ENCODE assay signal across 23 mouse cellular contexts in the genomic region with DNA sequence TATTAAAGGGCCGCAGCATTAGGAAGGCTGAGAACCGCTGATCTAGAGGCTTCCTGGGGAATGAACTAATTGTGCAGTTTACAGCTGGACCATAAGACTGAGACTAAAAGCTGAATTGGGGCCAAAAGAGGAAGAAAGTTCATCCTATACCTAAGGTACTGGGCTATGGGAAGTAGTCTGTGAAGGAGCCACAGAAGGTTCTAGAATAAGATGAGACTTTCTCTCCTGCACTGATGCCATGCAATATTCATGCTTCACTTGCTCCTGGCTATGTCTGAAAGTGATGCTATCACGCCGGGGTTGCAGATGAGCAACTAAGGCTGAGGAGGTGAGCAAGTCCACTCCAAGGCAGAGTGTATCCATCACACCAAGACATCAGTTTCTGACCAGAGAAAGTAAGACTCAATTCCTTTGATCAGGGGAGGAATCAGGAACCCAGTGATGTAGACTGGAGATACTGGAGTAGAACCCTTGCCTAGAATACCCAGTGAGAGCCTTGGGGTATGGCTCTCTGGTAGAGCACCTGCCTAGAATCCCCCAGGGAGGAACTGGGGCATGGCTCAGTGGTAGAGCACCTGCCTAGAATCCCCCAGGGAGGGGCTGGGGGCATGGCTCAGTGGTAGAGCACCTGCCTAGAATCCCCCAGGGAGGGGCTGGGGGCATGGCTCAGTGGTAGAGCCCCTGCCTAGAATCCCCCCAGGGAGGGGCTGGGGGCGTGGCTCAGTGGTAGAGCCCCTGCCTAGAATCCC. TPM values are rescaled to one million over a fixed set of nuclear protein-coding genes. Genes with fewer than 3 reads are reported as not detected.
"Had no signal": no experiment of that assay in that cellular context is flagged by ENCODE, and none has a peak within 500 bp of the region (broad histone marks: within the 10 kb centered on the region; RNA-seq: fewer than 3 reads in every experiment).

No protein-coding gene starts in this region.

- H3K9me3 ChIP-seq: lung, embryonic 15.5 days; midbrain, embryonic 13.5 days; midbrain, embryonic 15.5 days; neural tube, embryonic 12.5 days; stomach, embryonic 15.5 days had no signal

- DNase-seq: lung, adult 2 months; lung, postnatal 14 days; lung, postnatal 36 days; right cerebral cortex, postnatal 14 days; thymus, adult 2 months; thymus, postnatal 25 days; thymus, postnatal 4 days had no signal

- H3K4me3 ChIP-seq: lung, embryonic 15.5 days; midbrain, embryonic 13.5 days; midbrain, embryonic 15.5 days; neural tube, embryonic 12.5 days; stomach, embryonic 15.5 days had no signal

- H3K36me3 ChIP-seq: lung, embryonic 15.5 days; midbrain, embryonic 13.5 days; midbrain, embryonic 15.5 days; neural tube, embryonic 12.5 days; stomach, embryonic 15.5 days had no signal

- ATAC-seq: midbrain, embryonic 13.5 days; midbrain, embryonic 15.5 days had no signal

- H3K4me1 ChIP-seq: midbrain, embryonic 13.5 days; midbrain, embryonic 15.5 days; neural tube, embryonic 12.5 days had no signal

- H3K27me3 ChIP-seq: lung, embryonic 15.5 days; midbrain, embryonic 13.5 days; midbrain, embryonic 15.5 days; neural tube, embryonic 12.5 days; stomach, embryonic 15.5 days had no signal

- H3K27ac ChIP-seq: liver, embryonic 14.5 days; lung, embryonic 15.5 days; macrophage; midbrain, embryonic 13.5 days; midbrain, embryonic 15.5 days; neural tube, embryonic 12.5 days; stomach, embryonic 15.5 days; stomach, postnatal 0 days had no signal

RNA-seq across cellular contexts. Expression of gene Myl10, which starts 51.9 kb away (rescaled TPM):
- total RNA-seq: midbrain, postnatal 0 days; monocyte, adult 5-6 weeks; neutrophil, adult 5-6 weeks had no signal
- polyA plus RNA-seq: liver, embryonic 14.5 days; liver, embryonic 16.5 days; lung, adult 2 months; lung, postnatal 0 days; macrophage; midbrain, embryonic 11.5 days; midbrain, embryonic 13.5 days; midbrain, embryonic 15.5 days; midbrain, postnatal 0 days; neural tube, embryonic 12.5 days; neural tube, embryonic 14.5 days; stomach, postnatal 0 days; urinary bladder, adult 2 months had no signal
